Mouse (Mus musculus) myocyte (in vitro differentiated cells): ENCODE data around the gene Mthfsl.

Experiments used
- CEBPB ChIP-seq: IDR thresholded peaks from 2 replicates; pipeline ENCODE4 v1.6.1; 2011; ENCODE audit warnings: mild to moderate bottlenecking, moderate library complexity; ENCODE audit not compliant: poor library complexity, insufficient read depth, severe bottlenecking
- E2F4 ChIP-seq: IDR thresholded peaks from one replicate; pipeline ENCODE4 v1.6.1; 2011; ENCODE audit warnings: mild to moderate bottlenecking, control low read depth, moderate library complexity; ENCODE audit not compliant: insufficient read depth
- MAX ChIP-seq: IDR thresholded peaks from one replicate; pipeline ENCODE4 v1.6.1; 2011; ENCODE audit warnings: low read depth, mild to moderate bottlenecking, control low read depth
- MYOD1 ChIP-seq, 3 experiments: IDR thresholded peaks; one replicate each; pipeline ENCODE4 v1.6.1; 2011; ENCODE audit warnings: control low read depth in 2 of 3, low read depth in 2 of 3, mild to moderate bottlenecking in 2 of 3, moderate library complexity in 1 of 3; ENCODE audit not compliant: insufficient read length in 2 of 3, control insufficient read depth in 1 of 3
- MYOG ChIP-seq, 3 experiments: IDR thresholded peaks; one replicate each; pipeline ENCODE4 v1.6.1; 2011; ENCODE audit warnings: control low read depth in 2 of 3, low read depth in 2 of 3, mild to moderate bottlenecking in 2 of 3; ENCODE audit not compliant: insufficient read length in 2 of 3, control insufficient read depth in 1 of 3, insufficient read depth in 1 of 3
- POLR2A ChIP-seq: IDR thresholded peaks from one replicate; pipeline ENCODE4 v1.6.1; 2011; ENCODE audit warnings: low read depth, mild to moderate bottlenecking, control low read depth, moderate library complexity; ENCODE audit not compliant: insufficient read length
- POLR2AphosphoS2 ChIP-seq: IDR thresholded peaks from one replicate; pipeline ENCODE4 v1.6.1; 2011; ENCODE audit warnings: low read depth, control low read depth; ENCODE audit not compliant: insufficient read length
- REST ChIP-seq: IDR thresholded peaks from one replicate; pipeline ENCODE4 v1.6.1; 2011; ENCODE audit warnings: mild to moderate bottlenecking, control low read depth, moderate library complexity; ENCODE audit not compliant: insufficient read depth, insufficient read length
- SRF ChIP-seq: IDR thresholded peaks from one replicate; pipeline ENCODE4 v1.6.1; 2011; ENCODE audit warnings: low read depth; ENCODE audit not compliant: control insufficient read depth, insufficient read length
- TCF12 ChIP-seq: IDR thresholded peaks from one replicate; pipeline ENCODE4 v1.6.1; 2011; ENCODE audit warnings: mild to moderate bottlenecking, control low read depth; ENCODE audit not compliant: poor library complexity, insufficient read depth, severe bottlenecking
- TCF3 ChIP-seq: IDR thresholded peaks from one replicate; pipeline ENCODE4 v1.6.1; 2011; ENCODE audit warnings: low read depth, control low read depth; ENCODE audit not compliant: insufficient read length
- USF1 ChIP-seq: IDR thresholded peaks from one replicate; pipeline ENCODE4 v1.6.1; 2011; ENCODE audit warnings: low read depth, mild to moderate bottlenecking, control low read depth, moderate library complexity

DNA sequence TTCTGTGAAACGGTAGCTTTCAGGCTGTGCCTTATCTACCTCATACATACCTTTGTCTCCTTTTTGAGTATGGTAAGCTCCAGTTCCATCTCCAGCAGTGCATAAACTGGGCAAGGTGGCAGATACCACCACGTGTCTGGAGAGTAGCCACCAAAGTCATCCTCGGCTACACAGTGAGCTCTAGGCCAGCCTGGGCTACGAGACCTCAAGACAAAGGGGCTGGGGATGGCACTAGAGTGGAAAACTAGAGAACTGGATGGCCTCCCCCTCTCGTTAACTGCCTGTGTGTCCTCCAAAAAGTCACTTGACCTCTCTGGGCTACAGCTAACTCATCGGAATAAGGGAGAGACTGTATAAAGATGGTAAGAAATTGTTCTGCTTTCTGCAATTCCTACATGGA is 10.8 kb downstream of the Mthfsl start:
- TF ChIP-seq POLR2A (no peak), TCF12 (no peak), USF1 (no peak), MYOG (IDR thresholded peaks at IDR 0.05; ENCODE audit: control insufficient read depth in 1 of 3, insufficient read depth in 1 of 3, insufficient read length in 2 of 3, low read depth in 2 of 3) (no peak), SRF (no peak), MYOD1 (IDR thresholded peaks at IDR 0.05; ENCODE audit: control insufficient read depth in 1 of 3, insufficient read length in 2 of 3, low read depth in 2 of 3) (no peak), REST (no peak), MAX (no peak), E2F4 (no peak), POLR2AphosphoS2 (no peak), CEBPB (no peak), TCF3 (no peak)
